Mouse (Mus musculus): ENCODE data around the gene Grcc10.

- no peak for TF ChIP-seq POLR2A (IDR thresholded peaks at IDR 0.05; ENCODE audit: control insufficient read depth, low read depth, low read length)
- no peak for TF ChIP-seq CTCF (IDR thresholded peaks at IDR 0.05; ENCODE audit: control insufficient read depth, insufficient read depth, insufficient replicate concordance, low read depth, low read length)
These were observed 27.5 kb upstream of the Grcc10 start for GRCm38 (mm10) chr6:124768704-124769044.
